Mouse (Mus musculus) ES-E14 (cell line): ENCODE results near the gene Slc9a9.

Experiments used
- CHD2 ChIP-seq: IDR thresholded peaks from 2 replicates; pipeline ENCODE4 v1.6.1; 2014; ENCODE audit warnings: mild to moderate bottlenecking, low read depth, low read length, inconsistent platforms
- HCFC1 ChIP-seq: IDR thresholded peaks from 2 replicates; pipeline ENCODE4 v1.6.1; 2012; ENCODE audit warnings: low read length, inconsistent platforms, borderline replicate concordance; ENCODE audit not compliant: insufficient read depth
- MAFK ChIP-seq: IDR thresholded peaks from 2 replicates; pipeline ENCODE4 v1.6.1; 2014; ENCODE audit warnings: mild to moderate bottlenecking, low read depth, low read length, inconsistent platforms; ENCODE audit not compliant: insufficient read depth
- ZC3H11A ChIP-seq: IDR thresholded peaks from 2 replicates; pipeline ENCODE4 v1.6.1; 2012; ENCODE audit warnings: low read depth, mild to moderate bottlenecking, inconsistent platforms, low read length, borderline replicate concordance
- ZNF384 ChIP-seq: IDR thresholded peaks from 2 replicates; pipeline ENCODE4 v1.6.1; 2012; ENCODE audit warnings: low read depth, low read length, inconsistent platforms

- no peak for TF ChIP-seq HCFC1
- TF ChIP-seq CHD2: no peak
- no peak for TF ChIP-seq ZNF384
- no peak for TF ChIP-seq MAFK
- no peak for TF ChIP-seq ZC3H11A
Measured at GRCm38 (mm10) chr9:94993575-94993974, 323.9 kb downstream of the Slc9a9 start.
